Mouse (Mus musculus) induced T-regulatory cell, adult 2 months (primary cell): ENCODE data around the gene Tmbim1.

Experiments used
- DNase-seq: peaks from one replicate; pipeline ENCODE4 v3.0.0-alpha.2; 2012; ENCODE audit warnings: low read depth

Gene Tmbim1

DNA sequence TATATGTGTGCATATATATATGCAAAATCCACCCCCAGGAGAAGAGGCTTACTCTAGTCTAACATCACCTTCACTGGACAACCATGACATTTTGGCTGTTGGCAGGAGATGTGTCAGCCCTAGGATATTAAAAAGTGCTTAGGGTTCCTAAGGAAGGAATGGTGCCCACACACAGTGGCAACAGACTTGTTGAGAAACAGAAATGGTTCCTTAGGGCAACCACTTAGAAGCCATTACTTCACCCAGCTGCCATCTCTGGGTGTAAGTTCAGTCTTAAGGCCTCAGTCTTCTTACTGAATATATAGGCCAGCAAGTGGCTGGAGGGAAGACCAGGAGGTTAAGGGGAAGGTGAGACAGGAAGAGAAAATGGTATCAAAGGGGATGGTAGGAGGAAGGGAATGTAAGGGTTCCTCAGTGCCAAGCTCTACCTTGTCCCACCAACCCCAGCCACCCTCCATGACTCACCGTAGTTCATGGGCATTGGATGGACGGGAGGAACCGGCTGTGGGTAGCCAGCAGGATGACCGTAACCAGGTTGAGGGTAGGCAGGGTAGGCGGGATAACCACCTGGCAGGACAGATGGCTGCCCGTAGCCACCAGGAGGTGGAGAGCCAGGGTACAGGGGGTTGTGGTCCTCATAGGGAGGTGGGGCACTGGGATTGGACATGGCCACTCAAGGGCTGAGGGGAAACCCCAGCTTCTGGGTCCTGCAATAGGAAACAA is 10.5 kb downstream of the Tmbim1 start:
- no peak for DNase-seq

DNA sequence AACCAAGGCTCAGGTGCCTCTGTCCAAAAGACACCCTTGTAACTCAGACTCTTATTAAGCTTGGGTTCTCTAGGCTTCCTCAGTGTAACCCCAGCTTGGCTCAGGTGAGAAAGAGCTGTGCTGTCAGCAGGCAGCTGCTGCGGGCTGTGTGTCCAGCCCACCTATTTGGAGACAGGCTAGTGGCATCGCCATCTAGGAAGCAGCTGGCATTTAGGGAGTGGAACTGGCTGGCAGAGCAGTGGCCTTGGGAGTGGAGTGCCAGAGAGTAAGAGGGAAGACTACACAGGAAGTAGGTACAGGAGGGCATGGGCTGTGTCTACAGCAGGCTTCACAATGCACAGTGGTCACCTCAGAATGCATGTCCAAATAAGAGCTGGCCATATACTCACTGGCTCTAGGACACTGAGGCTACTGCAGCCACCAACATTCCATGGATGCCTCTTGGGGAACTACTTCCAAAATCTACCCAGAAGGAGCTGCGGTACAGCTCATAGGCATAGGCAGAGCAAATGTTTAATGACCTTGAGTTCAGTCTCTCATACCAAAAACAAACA is 11.3 kb downstream of the Tmbim1 start:
- no peak for DNase-seq

DNA sequence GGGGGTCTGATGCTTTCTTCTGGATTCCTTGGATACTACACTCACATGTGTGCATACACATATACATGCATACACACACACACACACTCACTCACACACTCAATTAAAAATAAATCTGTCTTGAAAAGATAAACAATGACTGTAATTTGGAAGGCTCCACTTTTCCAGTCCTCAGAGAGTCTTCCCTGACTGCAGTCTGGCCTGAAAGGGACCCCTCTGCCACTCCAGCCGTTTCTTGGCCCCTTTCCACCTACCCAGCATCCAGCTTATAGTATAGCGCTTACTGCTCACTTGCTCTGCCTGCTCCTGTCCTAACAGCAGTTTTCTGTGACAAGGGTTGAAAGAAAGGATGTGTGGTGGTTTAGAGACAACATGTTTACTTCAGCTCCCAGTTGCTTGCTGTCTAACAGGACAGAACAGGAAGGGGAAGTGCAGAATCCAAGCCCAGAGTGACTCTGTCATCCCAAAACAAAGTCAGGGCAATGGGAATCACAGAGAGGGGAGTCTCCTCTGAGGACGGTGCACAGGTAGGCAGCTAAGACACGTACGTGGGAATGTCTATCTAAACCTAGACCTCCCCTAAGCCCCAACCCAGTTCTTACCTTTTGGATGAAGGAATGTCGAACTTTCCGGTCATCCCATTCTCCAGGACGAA is 12.0 kb downstream of the Tmbim1 start:
- no peak for DNase-seq

DNA sequence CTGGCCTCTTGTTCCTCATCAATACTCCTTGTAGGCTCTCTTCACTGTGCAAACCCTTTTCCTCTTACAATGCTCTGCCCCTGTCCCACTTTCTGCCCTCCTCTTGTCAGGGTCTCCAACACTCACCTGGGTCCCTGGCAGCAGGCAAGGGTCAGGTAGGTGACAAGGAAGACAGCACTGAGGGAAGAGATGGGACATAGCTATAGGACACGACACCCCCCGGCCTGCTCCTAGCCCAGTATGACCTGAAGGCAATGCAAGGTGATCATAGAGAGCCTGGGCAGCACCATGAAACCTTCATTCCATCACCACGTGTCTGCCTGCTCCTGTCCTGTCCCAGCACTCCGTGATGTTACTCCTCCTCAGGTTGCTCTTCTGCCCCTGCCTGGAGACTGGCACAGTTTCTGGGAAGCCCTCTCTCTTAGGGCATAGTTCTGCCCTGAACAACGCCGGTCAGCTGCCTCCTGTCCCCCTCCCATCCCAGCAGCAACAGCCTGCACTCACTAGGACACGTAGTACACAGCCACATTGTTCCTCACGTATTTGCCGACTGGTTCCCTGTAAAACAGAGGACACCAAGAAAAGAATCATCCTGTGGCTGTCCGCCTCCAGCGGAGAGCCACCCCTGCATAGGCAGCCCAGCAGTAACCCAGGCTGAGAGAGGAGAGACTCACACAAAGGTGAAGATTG is 12.9 kb downstream of the Tmbim1 start:
- DNase-seq = no peak

DNA sequence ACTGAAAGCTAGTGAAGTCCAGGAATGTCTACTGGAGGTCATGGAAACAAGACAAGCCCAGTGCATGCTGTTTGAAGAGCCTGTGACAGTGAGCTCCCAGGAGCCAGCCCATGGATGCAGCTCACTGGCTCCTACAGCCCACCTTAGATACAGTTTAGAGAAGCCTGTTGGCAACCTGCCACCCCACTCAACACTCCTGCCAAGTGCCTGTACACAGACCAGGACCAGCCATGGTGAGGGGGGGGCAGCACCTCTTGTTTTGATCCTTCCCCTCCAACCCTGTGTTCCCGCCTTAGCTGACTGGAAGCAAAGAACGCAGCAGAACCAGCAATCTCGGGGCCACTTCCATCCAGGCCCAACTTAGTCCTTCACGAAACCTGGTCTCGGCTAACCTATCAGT is 15.3 kb downstream of the Tmbim1 start:
- DNase-seq = no peak

DNA sequence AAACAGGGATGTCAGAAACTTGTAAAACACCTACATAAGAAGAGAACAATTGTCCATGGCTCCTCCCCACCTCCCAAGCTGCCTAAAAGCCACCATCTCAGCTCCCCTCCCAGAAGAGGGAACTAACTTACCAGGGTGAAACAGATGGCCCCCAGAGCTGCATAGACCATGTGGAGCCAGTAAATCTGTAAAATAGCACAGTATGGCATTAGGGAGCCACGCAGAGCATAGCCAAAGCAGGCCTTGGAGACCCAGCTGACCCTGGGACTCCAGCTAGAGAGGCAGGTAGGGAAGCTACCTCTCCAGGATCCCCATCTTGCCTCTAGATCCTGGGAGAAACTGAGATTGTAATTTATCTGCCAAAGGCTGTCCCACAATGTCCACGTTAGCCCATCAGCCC is 15.7 kb downstream of the Tmbim1 start:
- DNase-seq = no peak

DNA sequence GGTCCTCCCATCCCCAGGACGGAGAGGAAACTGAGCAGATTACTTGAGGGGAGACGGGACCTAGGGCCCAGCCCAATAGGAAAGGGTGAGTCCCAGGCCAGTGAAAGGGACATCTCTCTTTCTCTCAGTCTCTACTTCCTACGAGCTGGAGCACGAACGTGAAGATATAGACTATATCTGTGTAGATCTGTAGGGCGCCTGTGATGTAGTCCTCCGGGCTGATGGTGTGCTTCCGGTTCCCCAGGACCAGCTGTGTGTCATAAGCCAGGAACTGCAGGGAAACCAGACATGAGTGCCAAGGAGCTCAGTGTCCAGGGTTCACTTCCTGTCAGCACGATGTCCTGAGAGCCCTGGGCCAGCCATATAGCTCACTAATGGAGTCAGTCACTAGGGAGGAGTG is 16.2 kb downstream of the Tmbim1 start:
- no peak for DNase-seq

DNA sequence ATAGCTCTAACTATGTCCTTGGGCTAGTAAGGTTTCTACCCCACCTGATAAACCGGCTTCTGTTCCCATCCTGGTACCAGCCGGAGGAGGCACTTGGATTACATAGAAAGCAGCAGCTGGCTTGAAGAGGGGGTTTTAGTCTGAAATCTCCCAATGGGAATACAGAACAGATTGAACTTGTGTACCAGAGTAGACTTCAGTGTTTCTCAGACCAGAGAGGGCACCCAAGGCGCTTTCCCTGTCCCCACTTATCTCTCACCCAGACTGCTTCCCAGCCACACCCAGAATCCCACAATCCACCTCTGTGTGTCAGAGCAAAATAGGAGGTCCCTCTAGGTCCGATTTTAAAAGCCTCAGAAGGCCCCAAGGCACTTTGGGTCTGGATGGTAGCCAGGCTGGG is 17.1 kb downstream of the Tmbim1 start:
- DNase-seq = no peak

DNA sequence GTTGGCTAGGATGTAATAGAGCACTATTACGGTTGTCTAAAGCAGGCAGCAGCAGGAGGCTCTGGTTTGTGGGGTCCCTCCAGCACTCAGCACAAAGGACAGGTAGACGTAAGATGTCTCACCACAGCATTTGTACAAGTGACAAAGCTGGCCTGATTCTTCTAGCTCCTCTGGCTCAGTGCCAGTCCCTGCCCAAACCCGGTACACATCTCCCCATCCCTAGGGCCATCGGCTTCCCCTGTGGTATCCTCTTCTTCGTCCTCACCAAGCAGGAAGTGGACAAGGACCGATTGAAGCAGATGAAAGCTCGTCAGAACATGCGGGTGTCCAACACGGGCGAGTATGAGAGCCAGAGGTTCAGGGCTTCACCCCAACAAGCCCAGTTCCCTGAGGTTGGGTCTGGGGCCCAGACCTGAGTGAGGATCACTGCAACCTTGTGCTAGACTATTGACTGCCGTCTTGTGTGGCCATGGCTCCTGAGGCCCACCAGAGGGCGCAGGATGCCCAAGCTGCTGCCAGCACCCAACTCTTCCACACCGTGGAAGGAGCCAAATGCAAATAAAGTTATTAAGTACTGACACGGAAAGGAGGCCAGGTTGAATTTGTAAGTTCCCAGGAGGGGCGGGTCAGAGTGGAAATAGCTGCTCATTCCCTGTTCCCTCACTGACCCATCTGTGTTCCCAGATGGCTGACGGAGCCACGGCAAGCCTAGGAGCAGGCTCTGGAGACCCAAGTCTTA is 18.4 kb downstream of the Tmbim1 start:
- DNase-seq = peak; percentile 45

DNA sequence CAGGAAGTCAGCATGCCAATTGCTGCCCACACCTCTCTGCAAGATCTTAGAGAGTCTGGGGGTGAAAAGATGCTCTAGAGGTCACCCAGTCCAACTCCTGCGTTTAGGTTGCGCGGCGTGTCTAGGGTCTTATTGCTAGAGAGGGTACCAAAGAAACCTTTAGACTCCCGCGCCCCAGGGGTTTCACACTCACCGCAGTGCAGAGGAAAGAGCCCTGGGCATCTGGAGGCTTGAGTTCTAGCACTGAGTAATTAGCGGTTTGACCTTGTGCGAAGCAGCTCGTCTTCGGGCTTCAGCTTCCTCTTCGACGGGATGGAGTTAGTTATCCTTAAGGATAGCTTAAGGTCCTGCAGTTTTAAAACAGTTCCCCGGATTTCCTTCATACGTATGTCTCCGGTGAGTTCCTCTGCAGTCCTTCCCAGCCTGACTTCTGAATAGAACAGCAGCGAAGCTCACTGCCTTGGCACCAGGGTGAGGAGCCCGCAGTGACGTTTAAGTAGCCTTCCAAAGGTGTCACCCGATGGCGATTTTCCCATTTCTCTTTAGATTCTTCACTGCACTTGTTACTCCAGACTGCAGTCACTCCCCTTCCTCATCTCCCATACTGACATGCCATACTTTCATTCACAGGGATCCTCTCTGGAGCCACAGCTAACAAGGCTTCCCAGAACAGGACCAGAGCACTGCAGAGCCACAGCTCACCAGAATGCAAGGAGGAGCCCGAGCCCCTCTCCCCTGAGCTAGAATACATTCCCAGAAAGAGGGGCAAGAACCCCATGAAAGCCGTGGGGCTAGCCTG is 20.0 kb downstream of the Tmbim1 start:
- DNase-seq = no peak

DNA sequence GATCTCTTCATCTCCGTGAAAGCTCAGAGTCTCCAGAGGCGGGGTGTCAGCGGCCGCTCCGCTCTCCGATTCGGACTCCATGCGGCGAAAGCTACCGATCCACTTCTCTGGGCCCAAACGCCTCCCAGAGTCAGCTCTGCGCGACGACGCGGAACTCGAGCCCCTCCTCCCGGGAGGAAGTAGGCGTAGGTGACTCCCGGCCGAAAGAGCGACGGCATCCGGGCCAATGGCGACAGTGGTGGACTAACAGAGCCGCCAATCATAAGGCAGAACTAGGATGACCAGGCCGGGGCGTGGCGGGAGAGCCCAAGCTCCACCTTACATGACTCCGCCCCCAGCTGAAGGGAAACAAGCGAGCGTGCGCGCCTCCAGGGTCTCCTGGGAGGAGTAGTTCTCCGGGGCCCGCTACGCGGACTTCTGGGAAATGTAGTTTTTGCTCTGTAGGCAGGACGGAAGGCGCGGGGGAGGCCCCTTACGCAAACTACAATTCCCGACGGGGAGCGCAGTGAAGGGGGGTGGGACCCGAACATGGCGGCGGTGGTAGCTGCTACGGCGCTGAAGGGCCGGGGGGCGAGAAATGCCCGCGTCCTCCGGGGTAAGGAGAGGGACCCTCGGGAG is 20.8 kb downstream of the Tmbim1 start, which contains the start of the genes Aamp and Pnkd:
TSS of gene Aamp (minus strand) at position 196 of the 618 bp plus-strand sequence.
TSS of gene Pnkd (plus strand) at position 388 of the 618 bp plus-strand sequence.
- DNase-seq = peak; percentile 100

DNA sequence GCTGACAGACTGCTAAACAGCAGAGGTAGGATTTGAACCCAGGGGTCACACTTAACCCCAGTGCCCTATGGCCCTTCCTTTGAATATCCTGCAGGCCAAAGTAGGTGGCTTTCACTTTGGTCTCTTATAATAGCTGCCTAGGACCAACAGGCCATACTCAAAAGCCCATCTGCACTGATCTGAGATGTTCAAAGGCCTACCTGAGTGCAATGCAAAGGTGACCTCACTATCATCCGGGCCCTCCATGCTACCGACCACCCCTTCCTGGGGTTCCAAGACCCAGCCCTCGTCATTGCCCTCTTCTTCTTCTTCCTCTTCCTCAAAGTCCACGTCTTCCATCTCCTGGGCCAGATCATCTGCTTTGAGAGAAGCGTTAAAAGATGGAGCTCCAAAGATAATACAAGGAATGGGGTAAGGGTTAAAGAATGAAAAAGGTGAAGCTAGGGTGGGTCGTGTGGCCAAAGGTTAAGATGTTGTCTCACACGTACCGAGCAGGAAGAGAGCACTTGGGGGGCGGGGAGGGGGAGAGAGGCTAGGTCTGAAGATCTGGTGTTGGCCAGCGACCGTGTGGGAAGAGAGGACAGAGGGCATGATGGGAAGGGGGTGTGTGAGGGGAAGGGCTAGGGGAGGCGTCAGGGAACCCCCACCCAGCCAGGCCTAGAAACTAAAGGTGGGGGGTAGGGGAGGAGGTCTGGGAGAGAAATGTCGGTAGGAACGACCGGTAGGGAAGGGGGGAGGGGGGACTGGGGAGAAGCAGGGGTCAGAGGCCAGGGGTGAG is 21.5 kb downstream of the Tmbim1 start:
- DNase-seq = peak; percentile 82

DNA sequence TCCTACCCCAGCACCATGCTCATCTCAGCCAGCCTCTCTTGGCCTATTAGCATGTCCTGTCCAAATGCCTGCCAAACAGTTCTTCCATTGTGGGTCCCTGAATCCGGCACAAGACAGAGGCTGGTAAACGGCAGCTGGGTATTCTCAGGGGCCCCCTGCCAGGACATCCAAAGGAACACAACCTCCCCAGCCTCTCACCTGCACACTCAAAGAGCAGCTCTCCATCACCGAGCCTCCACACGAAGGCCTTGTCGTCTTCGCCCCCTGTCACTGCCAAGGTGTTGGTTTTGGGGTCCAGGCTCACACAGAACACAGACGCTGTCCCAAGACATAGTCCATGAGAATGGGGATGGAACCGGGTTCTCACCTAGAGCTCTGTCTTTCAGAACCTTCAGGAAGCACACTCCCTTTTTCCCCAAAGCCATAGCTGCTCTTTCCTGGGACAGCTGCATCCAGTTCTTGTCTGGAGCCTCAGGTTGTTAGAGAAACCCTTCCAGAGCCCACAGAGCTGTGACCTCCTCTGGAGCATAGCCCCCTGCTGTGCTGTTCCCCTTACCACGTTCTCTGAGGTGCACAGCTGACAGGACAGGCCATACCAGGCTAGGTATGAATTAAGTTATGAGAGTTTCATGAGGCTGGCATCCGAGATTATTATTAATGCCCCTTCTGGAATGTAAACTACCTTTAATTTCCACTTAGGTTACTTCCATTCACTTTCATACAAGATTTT is 22.4 kb downstream of the Tmbim1 start:
- no peak for DNase-seq

DNA sequence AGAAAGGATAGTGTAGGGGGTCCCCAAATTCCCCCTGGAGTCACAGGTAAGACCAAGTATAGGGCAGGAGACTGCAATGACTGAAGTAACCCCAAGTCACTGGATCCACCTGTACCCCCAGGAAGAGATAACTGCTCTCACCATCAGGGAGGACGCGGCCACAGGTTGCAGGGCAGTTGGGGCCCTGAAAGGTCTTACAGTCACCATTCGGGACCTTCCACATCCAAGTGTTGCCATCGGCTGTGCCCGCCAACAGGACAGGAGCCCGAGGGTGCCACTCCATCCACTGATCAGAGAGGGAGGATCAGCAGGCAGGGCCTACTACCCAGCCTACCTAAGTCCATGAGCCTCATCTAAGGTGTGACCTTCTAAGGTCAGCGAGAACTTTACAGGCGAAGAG is 23.5 kb downstream of the Tmbim1 start:
- DNase-seq = no peak

DNA sequence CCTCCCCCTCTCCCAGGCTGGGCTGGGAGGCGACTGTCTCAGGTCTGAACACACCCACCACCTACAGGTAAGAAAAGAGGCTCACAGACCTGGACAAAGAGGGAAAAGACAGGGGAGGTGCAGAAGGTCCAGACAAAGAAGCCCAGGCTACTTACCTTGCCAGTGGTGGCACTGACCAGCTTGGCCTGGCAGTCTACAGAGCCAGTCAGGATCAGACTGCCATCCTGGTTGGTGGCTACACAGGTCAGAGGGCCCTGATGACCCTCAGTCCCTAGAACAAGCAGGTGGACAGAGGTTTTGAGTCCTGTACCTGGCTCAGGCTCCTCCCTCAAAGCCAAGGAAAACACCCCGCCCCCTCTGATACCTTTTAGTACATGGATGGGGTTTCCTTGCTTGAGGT is 24.1 kb downstream of the Tmbim1 start:
- DNase-seq = no peak

DNA sequence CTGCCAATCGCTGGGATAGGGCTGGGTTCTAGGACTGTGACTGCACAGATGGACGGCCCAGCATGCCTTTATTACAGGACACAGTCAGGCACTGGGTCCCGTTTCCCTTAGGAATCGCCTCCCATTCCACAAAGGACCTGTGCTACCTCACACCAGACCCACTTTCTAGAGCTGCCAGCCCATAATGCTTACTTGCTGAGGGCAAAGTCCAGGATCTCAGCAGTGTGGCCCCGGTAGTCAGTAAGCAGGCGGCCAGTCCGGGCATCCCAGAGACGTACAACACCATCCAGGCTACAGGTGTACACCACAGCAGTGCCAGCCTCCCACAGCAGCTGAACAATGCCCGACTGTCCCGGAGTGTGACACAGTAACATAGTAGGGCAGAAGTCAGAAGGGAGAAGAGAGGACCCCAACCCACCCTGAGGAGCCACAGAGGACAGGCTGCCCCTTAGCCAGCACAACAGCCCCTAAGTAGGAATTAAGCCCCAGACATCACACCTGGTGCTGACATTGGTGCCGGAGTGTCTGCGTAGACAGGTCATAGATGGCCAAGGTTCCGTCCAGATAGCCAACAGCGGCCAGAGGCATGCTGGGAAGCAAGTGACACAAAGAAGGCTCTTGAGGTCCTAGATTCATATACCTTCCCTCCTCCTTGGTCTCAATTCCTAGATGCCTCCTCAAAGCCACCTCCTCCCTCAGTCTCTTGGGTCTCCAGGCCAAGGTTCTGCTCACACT is 24.7 kb downstream of the Tmbim1 start:
- no peak for DNase-seq

DNA sequence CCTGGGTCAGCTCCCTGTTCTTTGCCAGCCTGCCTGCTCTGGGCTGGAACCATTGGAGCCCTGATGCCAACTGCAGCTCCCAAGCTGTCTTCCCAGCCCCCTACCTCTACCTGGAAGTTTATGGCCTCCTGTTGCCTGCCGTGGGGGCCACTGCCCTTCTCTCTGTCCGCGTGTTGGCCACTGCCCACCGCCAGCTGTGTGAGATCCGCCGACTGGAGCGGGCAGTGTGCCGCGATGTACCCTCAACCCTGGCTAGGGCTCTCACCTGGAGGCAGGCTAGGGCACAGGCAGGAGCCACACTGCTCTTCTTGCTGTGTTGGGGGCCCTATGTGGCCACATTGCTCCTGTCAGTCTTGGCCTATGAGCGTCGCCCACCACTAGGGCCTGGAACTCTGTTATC is 26.4 kb downstream of the Tmbim1 start:
- no peak for DNase-seq

DNA sequence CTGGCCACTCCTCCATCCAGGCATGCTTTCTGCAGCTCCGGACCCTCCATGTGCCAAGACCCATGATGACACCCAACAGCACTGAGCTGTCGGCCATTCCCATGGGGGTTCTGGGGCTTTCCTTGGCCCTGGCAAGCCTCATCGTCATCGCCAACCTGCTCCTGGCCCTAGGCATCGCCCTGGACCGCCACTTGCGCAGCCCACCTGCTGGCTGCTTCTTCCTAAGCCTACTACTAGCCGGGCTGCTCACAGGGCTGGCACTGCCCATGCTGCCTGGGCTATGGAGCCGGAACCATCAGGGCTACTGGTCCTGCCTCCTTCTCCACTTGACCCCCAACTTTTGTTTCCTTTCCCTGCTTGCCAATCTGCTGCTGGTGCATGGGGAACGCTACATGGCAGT is 26.9 kb downstream of the Tmbim1 start, which contains the start of gene Gpbar1:
TSS of gene Gpbar1 (plus strand) at position 13 of the 400 bp plus-strand sequence.
- DNase-seq = no peak
